Mouse (Mus musculus) heart, embryonic 16.5 days (tissue): ENCODE data around the gene Cpne6. TPM values are rescaled to one million over a fixed set of nuclear protein-coding genes. Genes with fewer than 3 reads are reported as not detected.

Experiments used
- ATAC-seq: fragments of 200-750 bp; cut with Nextera tagmentation; replicated peaks from 2 replicates; pipeline ENCODE4 v1.8.0; 2017; ENCODE audit warnings: moderate number of reproducible peaks; ENCODE audit not compliant: insufficient read depth, low FRiP score; ENCODE audit errors: extremely low read depth
- H3K27ac ChIP-seq: fragments of 300-500 bp; sonication (generic); 2 replicates; pipeline ENCODE4 v1.5.1; 2014; ENCODE audit warnings: mild to moderate bottlenecking, low read length, control low read depth, moderate library complexity
- H3K27me3 ChIP-seq: fragments of 300-500 bp; sonication (generic); 2 replicates; pipeline ENCODE4 v1.6.1; 2014; ENCODE audit warnings: low read length, mixed read lengths; ENCODE audit not compliant: control insufficient read depth, insufficient read depth
- H3K36me3 ChIP-seq: fragments of 300-500 bp; sonication (generic); 2 replicates; pipeline ENCODE4 v1.6.1; 2014; ENCODE audit not compliant: control insufficient read depth, insufficient read depth
- H3K4me1 ChIP-seq: fragments of 300-500 bp; sonication (generic); 2 replicates; pipeline ENCODE4 v1.6.1; 2014; ENCODE audit warnings: low read length, mixed read lengths; ENCODE audit not compliant: control insufficient read depth, insufficient read depth
- H3K4me2 ChIP-seq: fragments of 300-500 bp; sonication (generic); 2 replicates; pipeline ENCODE4 v1.6.1; 2014; ENCODE audit warnings: low read depth, mild to moderate bottlenecking, control low read depth, low read length
- H3K4me3 ChIP-seq: fragments of 300-500 bp; sonication (generic); 2 replicates; pipeline ENCODE4 v1.5.1; 2014; ENCODE audit warnings: mild to moderate bottlenecking, control low read depth, low read length
- H3K9ac ChIP-seq: fragments of 300-500 bp; sonication (generic); 2 replicates; pipeline ENCODE4 v1.6.1; 2014; ENCODE audit warnings: low read length, control low read depth
- H3K9me3 ChIP-seq: fragments of 300-500 bp; sonication (generic); replicated peaks from 2 replicates; pipeline ENCODE4 v1.6.1; 2016; ENCODE audit warnings: low read length; ENCODE audit not compliant: control insufficient read depth
- WGBS: fragments of 180-500 bp; shearing (Covaris S2); extraction: QIAGEN DNeasy Blood & Tissue Kit; methylation state at CpG from one replicate; pipeline ENCODE4 v1.1.7; 2014; 5-methylcytosine and 5-hydroxymethylcytosine counted together
- polyA plus RNA-seq: library from polyadenylated mRNA; unstranded; fragments of >200 nt; fragmentation: Nextera tagmentation; extraction: Ambion mirVana; gene quantifications from 2 replicates; pipeline ENCODE4 v1.2.1, GENCODE M21; 2015

Gene Cpne6
- polyA plus RNA-seq, 1 experiment from 2014 or later: 0.21 TPM

GRCm38 (mm10) chr14:55492103-55492502 lies 18.1 kb upstream of the Cpne6 start:
- H3K9me3 ChIP-seq: no peaks in the 10 kb centered on the region
- ATAC-seq: no peak
- H3K9ac ChIP-seq: no peak overlapping the region
- H3K4me2 ChIP-seq: no peak overlapping the region
- WGBS: 31% methylated on average over 3 of the region's 3 CpGs
- H3K36me3 ChIP-seq: no peaks in the 10 kb centered on the region
- no peaks in the 10 kb centered on the region; the same call in 1 of the 2 replicates for H3K27me3 ChIP-seq
- peaks cover 16% of the 10 kb centered on the region for H3K4me1 ChIP-seq
- no peak overlapping the region for H3K4me3 ChIP-seq
- H3K27ac ChIP-seq: no peak overlapping the region

- H3K4me1 ChIP-seq: peaks cover 19% of the 10 kb centered on the region
- no peak overlapping the region for H3K27ac ChIP-seq
- no peaks in the 10 kb centered on the region for H3K9me3 ChIP-seq
- no peaks in the 10 kb centered on the region; the same call in 1 of the 2 replicates for H3K27me3 ChIP-seq
- no peak overlapping the region for H3K4me3 ChIP-seq
- 73% methylated on average over 20 of the region's 20 CpGs for WGBS
- no peak overlapping the region for H3K9ac ChIP-seq
- no peaks in the 10 kb centered on the region for H3K36me3 ChIP-seq
- ATAC-seq: no peak
- peak overlapping the region; percentile 1; the same call in 1 of the 2 replicates for H3K4me2 ChIP-seq
Observed at GRCm38 (mm10) chr14:55495509-55496240, 14.6 kb upstream of the Cpne6 start.

GRCm38 (mm10) chr14:55496761-55497448 lies 13.3 kb upstream of the Cpne6 start:
- Histone ChIP-seq H3K4me2 (peak overlapping the region; percentile 41; the same call in 1 of the 2 replicates), H3K27me3 (no peaks in the 10 kb centered on the region; the same call in 1 of the 2 replicates), H3K4me1 (peaks cover 13% of the 10 kb centered on the region), H3K9ac (peak overlapping the region; percentile 52), H3K36me3 (no peaks in the 10 kb centered on the region), H3K4me3 (no peak overlapping the region), H3K9me3 (no peaks in the 10 kb centered on the region), H3K27ac (peak overlapping the region; percentile 18; the same call in 1 of the 2 replicates)
- 49% methylated on average over 15 of the region's 16 CpGs for WGBS
- no peak for ATAC-seq

GRCm38 (mm10) chr14:55497449-55497821 lies 12.8 kb upstream of the Cpne6 start:
- H3K9me3 ChIP-seq: no peaks in the 10 kb centered on the region
- no peak overlapping the region for H3K4me3 ChIP-seq
- H3K27me3 ChIP-seq: no peaks in the 10 kb centered on the region; the same call in 1 of the 2 replicates
- 28% methylated on average over 6 of the region's 6 CpGs for WGBS
- no peaks in the 10 kb centered on the region for H3K36me3 ChIP-seq
- H3K9ac ChIP-seq: peak overlapping the region; percentile 38; the same call in 1 of the 2 replicates
- ATAC-seq: 0 out of 2 replicates have a peak, but pooled peaks have one; percentile 39
- H3K27ac ChIP-seq: no peak overlapping the region
- peaks cover 13% of the 10 kb centered on the region for H3K4me1 ChIP-seq
- no peak overlapping the region for H3K4me2 ChIP-seq

- no peaks in the 10 kb centered on the region for H3K36me3 ChIP-seq
- no peak overlapping the region for H3K27ac ChIP-seq
- no peak overlapping the region for H3K4me3 ChIP-seq
- peaks cover 3% of the 10 kb centered on the region; the same call in 1 of the 2 replicates for H3K27me3 ChIP-seq
- no peak overlapping the region for H3K4me2 ChIP-seq
- 82% methylated on average over 9 of the region's 9 CpGs for WGBS
- ATAC-seq: no peak
- H3K9ac ChIP-seq: no peak overlapping the region
- H3K4me1 ChIP-seq: peaks cover 3% of the 10 kb centered on the region
- no peaks in the 10 kb centered on the region for H3K9me3 ChIP-seq
Observed at GRCm38 (mm10) chr14:55505612-55506011, 4.6 kb upstream of the Cpne6 start.

GRCm38 (mm10) chr14:55507801-55508200 lies 2.4 kb upstream of the Cpne6 start:
- 39% methylated on average over 7 of the region's 7 CpGs for WGBS
- H3K4me1 ChIP-seq: peaks cover 6% of the 10 kb centered on the region
- H3K27ac ChIP-seq: no peak overlapping the region
- H3K36me3 ChIP-seq: no peaks in the 10 kb centered on the region
- H3K9ac ChIP-seq: no peak overlapping the region
- no peak overlapping the region for H3K4me2 ChIP-seq
- no peak for ATAC-seq
- peaks cover 20% of the 10 kb centered on the region for H3K27me3 ChIP-seq
- H3K9me3 ChIP-seq: no peaks in the 10 kb centered on the region
- H3K4me3 ChIP-seq: no peak overlapping the region

- no peak for ATAC-seq
- Histone ChIP-seq H3K9ac (no peak overlapping the region), H3K4me3 (no peak overlapping the region), H3K27ac (no peak overlapping the region), H3K9me3 (no peaks in the 10 kb centered on the region), H3K4me1 (peaks cover 6% of the 10 kb centered on the region), H3K27me3 (peaks cover 20% of the 10 kb centered on the region), H3K36me3 (no peaks in the 10 kb centered on the region), H3K4me2 (no peak overlapping the region)
- WGBS: 83% methylated on average over 10 of the region's 10 CpGs
Observed at GRCm38 (mm10) chr14:55509540-55509939, 705 bp upstream of the Cpne6 start.

GRCm38 (mm10) chr14:55511037-55511436 lies 792 bp downstream of the Cpne6 start:
- peaks cover 6% of the 10 kb centered on the region for H3K4me1 ChIP-seq
- WGBS: 45% methylated on average over 7 of the region's 7 CpGs
- no peak for ATAC-seq
- H3K36me3 ChIP-seq: no peaks in the 10 kb centered on the region
- peak overlapping the region; percentile 1; the same call in 1 of the 2 replicates for H3K4me2 ChIP-seq
- no peak overlapping the region for H3K27ac ChIP-seq
- H3K27me3 ChIP-seq: peaks cover 23% of the 10 kb centered on the region
- no peak overlapping the region for H3K4me3 ChIP-seq
- no peaks in the 10 kb centered on the region for H3K9me3 ChIP-seq
- no peak overlapping the region for H3K9ac ChIP-seq

- Histone ChIP-seq H3K4me3 (no peak overlapping the region), H3K9me3 (no peaks in the 10 kb centered on the region), H3K27ac (no peak overlapping the region), H3K4me2 (no peak overlapping the region), H3K36me3 (no peaks in the 10 kb centered on the region), H3K4me1 (peaks cover 6% of the 10 kb centered on the region), H3K27me3 (peaks cover 33% of the 10 kb centered on the region), H3K9ac (no peak overlapping the region)
- WGBS: 36% methylated on average over 10 of the region's 10 CpGs
- no peak for ATAC-seq
Observed at GRCm38 (mm10) chr14:55513927-55514326, 3.7 kb downstream of the Cpne6 start.
